Mouse (Mus musculus) liver, postnatal 0 days (tissue): Measurements from ENCODE around the gene Arl6ip5.

Experiments
- CTCF ChIP-seq: sonication (generic); IDR thresholded peaks from 2 replicates; pipeline ENCODE4 v1.5.1; 2016; ENCODE audit warnings: antibody characterized with exemption, low read depth
- EP300 ChIP-seq: IDR thresholded peaks from 2 replicates; pipeline ENCODE4 v1.6.1; 2016; ENCODE audit warnings: antibody characterized with exemption, low read depth, mild to moderate bottlenecking

- TF ChIP-seq CTCF (no peak), EP300 (no peak)
Measured at GRCm38 (mm10) chr6:97252711-97253221, 42.3 kb downstream of the Arl6ip5 start, which contains the start of gene Lmod3.
